Mouse (Mus musculus) monocyte, adult 2 months (primary cell): ENCODE results near the gene Nfib.

Experiments used
- DNase-seq, 2 experiments: peaks; one replicate each; pipeline ENCODE4 v3.0.0; 2022; ENCODE audit warnings: low spot score in 2 of 2, low read depth in 1 of 2

Gene Nfib

DNA sequence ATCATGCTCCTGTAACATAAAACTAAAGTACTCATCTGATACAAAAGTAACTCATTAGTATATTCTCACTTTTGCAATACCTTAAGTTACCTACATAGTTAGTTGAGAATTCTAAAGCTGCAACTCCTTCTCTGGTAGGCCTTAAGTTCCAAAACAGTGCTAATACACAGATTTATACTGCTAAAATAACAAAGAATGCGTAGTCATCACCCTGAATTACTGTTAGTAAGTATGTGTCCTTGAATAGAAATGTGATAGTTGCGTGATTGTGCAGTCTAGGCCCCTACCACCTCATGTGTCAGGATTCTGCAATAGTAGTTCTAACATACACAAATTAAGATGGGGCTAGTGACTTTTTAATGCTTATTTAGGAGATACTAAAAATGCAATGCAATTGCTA lies 202.9 kb downstream of the Nfib start:
- no peak for DNase-seq

DNA sequence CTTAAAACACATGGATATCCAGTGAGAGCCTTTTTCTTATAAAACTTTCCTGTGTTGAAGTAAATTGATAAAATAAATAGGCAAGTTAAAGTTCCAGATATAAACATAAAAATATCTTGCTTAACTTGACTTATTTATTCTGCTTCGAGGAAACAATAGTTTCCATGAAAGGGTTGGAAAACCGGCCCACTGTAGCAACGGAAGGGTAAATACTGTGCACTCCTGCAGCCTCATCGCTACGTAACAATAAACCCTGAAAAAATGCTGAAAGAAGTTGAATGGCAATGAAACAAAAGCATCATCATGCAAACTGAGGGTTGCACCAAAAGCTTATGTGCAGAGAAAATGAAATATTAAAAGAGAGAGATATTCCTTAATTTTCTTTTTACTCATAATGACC lies 203.5 kb downstream of the Nfib start:
- DNase-seq, result no peak

DNA sequence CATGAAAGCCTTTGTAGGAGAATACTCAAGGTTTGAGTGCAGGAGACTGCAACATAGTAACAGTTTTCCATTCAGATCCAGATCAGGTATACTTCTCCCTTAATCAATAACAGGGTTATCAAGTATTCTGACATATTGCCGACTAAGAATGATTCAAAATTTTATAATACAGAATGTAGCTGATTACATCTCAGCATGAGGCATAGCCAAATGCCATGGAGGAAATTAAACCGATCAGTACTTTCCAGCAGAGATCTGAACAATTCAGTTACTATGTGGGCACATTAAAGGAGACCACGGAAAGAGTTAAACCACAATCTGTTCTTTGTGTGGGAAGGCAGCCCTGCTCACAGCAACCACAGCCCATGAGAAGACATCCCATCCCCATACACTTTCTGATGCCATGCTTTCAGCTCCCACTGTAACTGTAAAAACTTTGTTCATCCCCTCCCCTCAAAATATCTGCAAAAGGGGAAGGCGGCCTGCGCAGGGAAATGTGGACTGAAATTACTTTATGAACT lies 204.9 kb downstream of the Nfib start:
- no peak for DNase-seq

- no peak for DNase-seq
Observed at GRCm38 (mm10) chr4:82499725-82500577, 205.6 kb downstream of the Nfib start.

DNA sequence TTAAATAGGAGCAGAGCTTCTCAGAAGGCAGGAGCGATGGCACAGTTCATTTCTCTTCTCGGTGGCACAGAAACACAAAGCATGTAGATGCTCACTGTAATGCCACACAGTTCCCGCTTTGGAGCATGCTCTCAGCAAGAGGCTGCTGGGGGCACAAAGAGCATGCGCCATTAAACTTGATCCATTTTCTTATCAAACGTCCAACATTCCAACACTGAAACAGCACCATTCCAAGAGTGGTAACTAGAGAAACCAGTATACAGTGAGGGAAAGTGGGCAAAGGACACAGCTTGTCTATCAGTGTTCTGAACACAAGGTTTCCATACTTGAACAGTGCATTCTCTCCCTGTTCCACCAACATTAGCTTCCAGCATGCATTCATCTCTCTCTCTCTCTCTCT lies 206.3 kb downstream of the Nfib start:
- no peak for DNase-seq

- DNase-seq, result no peak
Observed at GRCm38 (mm10) chr4:82497671-82498631, 207.6 kb downstream of the Nfib start.

- no peak for DNase-seq
Observed at GRCm38 (mm10) chr4:82497141-82497566, 208.4 kb downstream of the Nfib start.

DNA sequence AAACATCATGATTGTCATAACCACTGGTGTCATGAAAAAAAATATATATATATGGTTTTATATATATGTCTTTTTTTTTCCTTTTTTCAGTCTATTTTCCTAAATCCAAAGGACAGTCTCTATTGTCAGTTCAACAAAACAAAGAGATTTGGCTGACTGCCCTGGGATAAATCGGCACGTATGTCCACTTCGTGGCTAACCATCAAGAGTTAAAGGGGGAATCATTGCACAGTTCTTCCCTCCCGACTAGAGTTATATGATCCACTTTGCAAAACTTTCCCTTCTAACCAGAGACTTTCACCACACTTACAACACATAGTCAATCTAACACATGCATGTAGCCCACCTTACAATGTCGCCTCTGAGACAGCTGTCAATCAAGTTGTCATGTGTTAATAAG lies 209.2 kb downstream of the Nfib start:
- DNase-seq, result no peak

DNA sequence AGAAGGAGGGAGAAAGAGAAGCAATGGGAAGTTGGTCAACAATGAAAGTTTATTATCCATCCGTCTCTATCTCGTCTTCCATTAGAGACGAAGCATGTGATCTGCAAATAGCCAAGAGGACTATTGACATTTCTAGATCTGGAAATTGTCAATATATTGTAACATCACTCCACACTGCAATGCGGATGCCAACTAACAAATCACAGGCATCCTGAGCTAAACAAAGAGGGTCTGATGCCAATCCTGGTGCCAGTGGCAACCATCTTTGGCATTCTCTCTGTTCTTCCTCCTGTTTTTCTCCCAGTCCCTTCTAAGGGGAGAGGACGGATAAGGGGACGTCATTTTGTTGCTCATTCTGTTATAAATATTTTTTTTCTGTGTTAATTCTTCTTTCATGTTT lies 209.9 kb downstream of the Nfib start:
- DNase-seq, result no peak

- no peak for DNase-seq
Observed at GRCm38 (mm10) chr4:82494829-82495228, 210.7 kb downstream of the Nfib start.

DNA sequence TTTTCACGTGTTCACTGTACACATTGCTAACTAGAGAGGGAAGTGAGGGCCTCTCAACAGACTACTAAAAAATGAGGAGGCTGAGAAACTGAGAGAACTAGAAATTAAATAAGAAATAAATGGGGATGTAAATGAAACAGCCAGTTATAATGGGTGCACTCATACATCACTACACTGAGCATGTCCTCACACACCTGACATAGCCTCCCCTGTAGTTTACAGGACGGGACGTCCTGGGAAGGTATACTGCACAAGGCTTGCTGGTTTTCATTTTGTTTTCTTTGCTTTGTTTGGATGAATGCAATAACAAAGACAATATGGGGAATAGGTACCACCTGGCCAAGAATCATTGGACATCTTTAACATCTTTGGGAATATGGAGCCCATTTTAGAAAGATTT lies 211.1 kb downstream of the Nfib start:
- DNase-seq, result no peak

DNA sequence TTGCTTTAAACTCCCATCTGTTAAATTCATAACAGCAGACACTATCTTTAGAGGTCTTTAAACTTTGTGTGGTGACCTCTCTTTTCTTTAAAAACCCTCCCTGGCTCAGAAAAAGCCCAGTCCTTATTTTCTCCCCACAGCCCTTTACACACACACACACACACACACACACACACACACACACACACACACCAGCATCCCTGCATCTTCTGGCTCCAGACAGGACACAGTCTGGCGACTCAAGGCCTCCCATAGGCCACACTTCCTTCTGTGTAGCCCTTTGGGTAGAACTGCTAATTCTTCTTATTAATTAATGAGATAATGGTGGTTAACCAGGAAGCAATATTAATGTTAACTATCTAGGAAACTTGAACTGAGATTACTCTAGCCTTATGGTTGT lies 211.7 kb downstream of the Nfib start:
- DNase-seq, result no peak

DNA sequence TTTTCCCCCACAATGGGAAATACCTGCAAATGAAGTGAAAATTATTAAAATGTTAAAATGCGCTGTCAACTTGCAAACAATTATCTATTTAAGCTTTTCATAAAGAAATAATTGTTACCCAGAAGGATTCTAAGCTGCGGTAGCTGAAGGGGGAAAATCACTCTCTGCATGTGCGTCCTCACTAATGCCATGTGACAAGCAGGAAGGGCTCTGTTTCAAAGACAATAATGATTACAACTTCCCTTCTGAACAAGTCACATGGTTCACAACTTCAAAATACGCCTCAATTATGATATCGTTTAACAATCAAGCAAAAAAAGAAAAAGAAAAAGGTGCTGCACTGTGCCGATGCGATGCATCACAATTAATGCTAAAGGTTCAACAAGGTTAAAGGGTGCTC lies 212.2 kb downstream of the Nfib start:
- no peak for DNase-seq

DNA sequence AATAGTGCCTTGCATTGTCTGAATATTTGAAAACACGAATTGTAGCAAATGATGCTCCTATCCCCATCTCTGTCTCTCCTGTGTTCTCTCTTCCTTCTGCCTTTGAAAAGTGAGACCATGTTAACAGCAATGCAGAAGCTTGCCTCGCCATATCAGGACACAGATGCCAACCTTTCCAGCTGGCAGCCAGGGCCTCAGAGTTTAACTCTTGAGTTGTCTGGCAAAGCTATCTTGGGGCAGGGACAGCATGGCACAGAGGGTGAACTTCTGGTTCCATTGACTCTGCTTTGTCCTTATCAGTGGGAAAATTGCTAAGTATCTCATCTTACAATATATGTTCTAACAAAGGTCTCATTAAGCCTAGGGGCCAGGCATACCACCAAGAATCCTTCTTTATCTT lies 212.8 kb downstream of the Nfib start:
- no peak for DNase-seq

DNA sequence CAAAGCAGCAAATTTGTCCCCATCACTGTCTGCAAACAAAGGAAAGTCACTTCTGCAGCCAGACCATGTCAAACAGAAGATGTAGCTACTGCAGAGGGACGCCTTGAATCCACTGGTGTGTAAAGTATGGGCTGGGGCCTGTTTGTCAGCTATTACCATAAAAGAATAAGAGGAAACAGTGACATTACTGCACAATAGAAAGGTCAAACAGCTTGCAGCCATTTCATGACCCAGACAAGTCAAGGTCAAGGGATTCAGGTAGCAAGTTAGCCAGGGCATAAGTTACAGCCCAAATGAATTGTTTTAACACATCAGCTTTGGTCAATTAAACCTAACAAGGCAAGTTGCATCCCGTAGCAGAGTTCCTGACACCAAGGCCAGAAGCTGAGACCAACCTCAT lies 215.6 kb downstream of the Nfib start:
- no peak for DNase-seq

GRCm38 (mm10) chr4:82485910-82486309 lies 219.6 kb downstream of the Nfib start:
- DNase-seq, result no peak

GRCm38 (mm10) chr4:82483871-82484270 lies 221.7 kb downstream of the Nfib start:
- DNase-seq, result no peak

DNA sequence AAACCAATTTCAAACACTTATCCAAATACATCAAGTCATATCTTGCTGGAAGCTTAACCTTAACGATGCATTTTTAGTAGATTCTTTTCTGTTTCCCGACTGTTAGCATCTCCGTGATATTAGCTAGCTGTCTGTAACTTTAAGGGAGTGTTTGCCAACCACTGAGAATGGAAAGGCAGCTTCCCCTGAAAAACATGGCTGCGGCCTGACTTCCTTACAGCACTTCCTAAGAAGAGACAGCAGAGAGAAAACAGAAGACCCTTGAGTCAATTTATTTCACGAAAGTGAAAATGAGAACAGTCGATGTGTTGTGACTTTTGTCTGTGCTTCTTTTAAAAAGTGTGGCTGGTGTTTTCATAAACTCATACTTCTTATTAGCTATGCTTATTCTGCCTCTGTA lies 222.3 kb downstream of the Nfib start:
- no peak for DNase-seq

- DNase-seq, result no peak
Observed at GRCm38 (mm10) chr4:82480635-82481034, 224.9 kb downstream of the Nfib start.

DNA sequence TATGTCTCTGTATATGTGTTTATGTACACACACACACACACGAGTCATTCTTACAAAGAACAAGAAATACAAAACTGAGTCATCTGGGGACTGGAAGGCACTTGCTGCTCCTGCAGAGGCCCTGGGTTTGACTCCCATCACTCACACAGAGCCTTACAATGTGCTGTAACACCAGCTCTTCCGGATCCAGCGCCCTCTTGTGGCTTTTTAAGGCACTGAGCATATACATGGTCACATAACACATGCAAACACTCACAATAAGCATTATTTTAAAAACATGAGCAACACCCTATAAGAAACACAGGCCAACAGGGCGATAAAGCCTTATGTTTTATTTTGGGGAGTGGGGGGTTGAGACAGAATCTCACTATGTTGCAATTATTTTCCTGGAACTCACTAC lies 226.2 kb downstream of the Nfib start:
- no peak for DNase-seq

GRCm38 (mm10) chr4:82477742-82478141 lies 227.8 kb downstream of the Nfib start:
- DNase-seq, result no peak

DNA sequence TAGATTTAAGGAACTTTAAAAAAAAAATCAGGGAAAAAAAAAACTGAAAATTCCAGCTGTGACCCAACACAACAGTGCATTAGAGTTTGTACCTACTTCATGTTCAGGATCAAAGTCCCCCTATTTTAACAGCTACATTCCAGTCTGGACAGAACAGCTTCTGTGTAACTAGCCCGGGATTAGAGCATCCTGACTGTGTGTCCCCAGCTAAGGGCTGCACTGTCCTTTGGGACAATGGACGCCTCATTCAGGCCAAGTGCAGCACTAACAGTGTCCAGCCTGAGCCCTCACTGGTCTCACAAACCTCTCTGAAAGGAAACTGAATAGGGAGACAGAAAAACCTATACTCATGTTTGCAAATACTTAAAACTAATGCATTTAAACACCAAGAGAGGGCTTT lies 229.1 kb downstream of the Nfib start:
- DNase-seq, result no peak
